Mouse (Mus musculus) spleen, adult 2 months (tissue): ENCODE measurements around the gene Cysrt1.

ENCODE experiments used
- CTCF ChIP-seq: fragments of 200-500 bp; IDR thresholded peaks from 2 replicates; pipeline ENCODE4 v1.5.1; 2011; ENCODE audit warnings: mild to moderate bottlenecking, inconsistent platforms; ENCODE audit not compliant: insufficient read depth, insufficient read length, insufficient replicate concordance; ENCODE audit errors: extremely low read depth
- POLR2A ChIP-seq: fragments of 200-500 bp; IDR thresholded peaks from 2 replicates; pipeline ENCODE4 v1.6.1; 2011; ENCODE audit warnings: low read depth, low read length, inconsistent platforms

DNA sequence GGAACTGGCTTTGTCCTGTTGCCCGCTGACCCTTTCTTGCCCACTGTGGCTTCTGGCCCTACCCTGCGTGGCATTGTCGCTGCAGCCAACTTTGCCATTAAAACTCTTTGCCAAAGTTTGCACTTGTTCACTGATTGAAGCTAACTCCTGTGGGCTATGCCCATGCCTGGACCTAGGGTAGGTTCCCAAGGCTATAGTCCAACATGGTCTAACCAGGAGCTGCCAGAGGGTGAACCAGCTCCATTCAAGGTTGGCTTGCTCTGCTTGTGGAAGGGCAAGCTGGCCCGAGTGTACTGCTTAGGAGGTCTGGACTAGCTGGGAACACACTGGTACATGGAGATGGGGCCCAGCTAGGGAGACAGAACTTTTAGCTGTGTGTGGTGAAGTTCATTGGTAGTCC is 1.9 kb upstream of the Cysrt1 start:
- no peak for TF ChIP-seq CTCF
- TF ChIP-seq POLR2A = no peak
